Mouse (Mus musculus) C2C12 (cell line): ENCODE data around the gene Dnaaf5.

ENCODE experiments used
- CEBPB ChIP-seq: IDR thresholded peaks from one replicate; pipeline ENCODE4 v1.6.1; 2011; ENCODE audit warnings: low read depth, mild to moderate bottlenecking, control low read depth, moderate library complexity
- CTCF ChIP-seq: IDR thresholded peaks from one replicate; pipeline ENCODE4 v1.5.1; 2011; ENCODE audit not compliant: control insufficient read depth, insufficient read depth, insufficient read length
- FOSL1 ChIP-seq: IDR thresholded peaks from one replicate; pipeline ENCODE4 v1.8.0; 2011; ENCODE audit warnings: mild to moderate bottlenecking, low read length; ENCODE audit not compliant: poor library complexity, insufficient read depth, severe bottlenecking
- MAX ChIP-seq: IDR thresholded peaks from one replicate; pipeline ENCODE4 v1.6.1; 2011; ENCODE audit warnings: mild to moderate bottlenecking, control low read depth
- MYOD1 ChIP-seq: IDR thresholded peaks from one replicate; pipeline ENCODE4 v1.6.1; 2011; ENCODE audit warnings: low read depth; ENCODE audit not compliant: control insufficient read depth, insufficient read length
- MYOG ChIP-seq: IDR thresholded peaks from one replicate; pipeline ENCODE4 v1.6.1; 2011; ENCODE audit not compliant: control insufficient read depth, insufficient read length; ENCODE audit errors: extremely low read depth
- USF1 ChIP-seq: IDR thresholded peaks from one replicate; pipeline ENCODE4 v1.6.1; 2011; ENCODE audit warnings: low read depth, mild to moderate bottlenecking, control low read depth, moderate library complexity

GRCm38 (mm10) chr5:139227645-139228044 lies 77.6 kb downstream of the Dnaaf5 start:
- TF ChIP-seq CTCF: no peak
- no peak for TF ChIP-seq FOSL1
- TF ChIP-seq CEBPB: no peak
- TF ChIP-seq MYOD1: no peak
- TF ChIP-seq MAX: no peak
- TF ChIP-seq MYOG: no peak
- no peak for TF ChIP-seq USF1
